Mouse (Mus musculus) MEL (cell line): ENCODE measurements around the gene Bcat1. TPM values are rescaled to one million over a fixed set of nuclear protein-coding genes. Genes with fewer than 3 reads are reported as not detected.

Experiments
- DNase-seq: peaks from one replicate; pipeline ENCODE4 v3.0.0; 2011; ENCODE audit warnings: low read depth, low spot score
- H3K27ac ChIP-seq: 2 replicates; pipeline ENCODE4 v1.5.1; 2012; ENCODE audit warnings: low read depth, mild to moderate bottlenecking, control low read depth, low read length, moderate library complexity; ENCODE audit not compliant: control insufficient read depth
- H3K27me3 ChIP-seq, 2 experiments: fragments of 150-350 bp in 1 of 2; sonication (generic) in 1 of 2; 2 replicates each; pipeline ENCODE4 v1.6.1; 2012; ENCODE audit warnings: low read length in 2 of 2, mild to moderate bottlenecking in 2 of 2, improper control_type of control experiment in 1 of 2, moderate library complexity in 1 of 2; ENCODE audit not compliant: insufficient read depth in 2 of 2, control insufficient read depth in 1 of 2
- H3K36me3 ChIP-seq, 2 experiments: 2 replicates each; pipeline ENCODE4 v1.6.1; 2012 to 2014; ENCODE audit warnings: low read length in 2 of 2, improper control_type of control experiment in 1 of 2, inconsistent platforms in 1 of 2, mild to moderate bottlenecking in 1 of 2; ENCODE audit not compliant: insufficient read depth in 2 of 2, control insufficient read depth in 1 of 2
- H3K4me1 ChIP-seq, 2 experiments: fragments of 150-350 bp in 1 of 2; sonication (generic) in 1 of 2; 2 replicates each; pipeline ENCODE4 v1.6.1; 2012; ENCODE audit warnings: low read length in 2 of 2, improper control_type of control experiment in 1 of 2, mild to moderate bottlenecking in 1 of 2; ENCODE audit not compliant: insufficient read depth in 2 of 2, control insufficient read depth in 1 of 2
- H3K4me3 ChIP-seq, 2 experiments: fragments of 150-350 bp in 1 of 2; sonication (generic) in 1 of 2; 2 replicates each; pipeline ENCODE4 v1.5.1; 2012; ENCODE audit warnings: low read depth in 2 of 2, low read length in 2 of 2, mild to moderate bottlenecking in 2 of 2, moderate library complexity in 2 of 2, control low read depth in 1 of 2, improper control_type of control experiment in 1 of 2; ENCODE audit not compliant: control insufficient read depth in 1 of 2, insufficient read depth in 1 of 2
- H3K79me2 ChIP-seq: 2 replicates; pipeline ENCODE4 v1.6.1; 2012; ENCODE audit warnings: mild to moderate bottlenecking, low read length, moderate library complexity; ENCODE audit not compliant: control insufficient read depth, poor library complexity, insufficient read depth
- H3K9ac ChIP-seq: 2 replicates; pipeline ENCODE4 v1.6.1; 2012; ENCODE audit warnings: low read depth, mild to moderate bottlenecking, control low read depth, low read length, moderate library complexity; ENCODE audit not compliant: control insufficient read depth, poor library complexity, severe bottlenecking
- H3K9me3 ChIP-seq: fragments of 150-350 bp; sonication (generic); replicated peaks from 2 replicates; pipeline ENCODE4 v1.6.1; 2012; ENCODE audit warnings: mild to moderate bottlenecking, low read length, improper control_type of control experiment, moderate library complexity; ENCODE audit not compliant: insufficient read depth
- CHD1 ChIP-seq: IDR thresholded peaks from 2 replicates; pipeline ENCODE4 v1.6.1; 2012; ENCODE audit warnings: low read depth, mild to moderate bottlenecking, inconsistent platforms, low read length, improper control_type of control experiment
- CHD2 ChIP-seq: IDR thresholded peaks from 2 replicates; pipeline ENCODE4 v1.6.1; 2011; ENCODE audit warnings: low read length, improper control_type of control experiment
- CTCF ChIP-seq, 3 experiments: IDR thresholded peaks in 2 of 3; conservative IDR thresholded peaks in 1 of 3; 2 replicates each; pipeline ENCODE4 v1.5.1; 2011 to 2012; ENCODE audit warnings: low read length in 3 of 3, low read depth in 2 of 3, mild to moderate bottlenecking in 2 of 3, improper control_type of control experiment in 1 of 3, inconsistent platforms in 1 of 3, mixed read lengths in 1 of 3, moderate library complexity in 1 of 3; ENCODE audit not compliant: control insufficient read depth in 1 of 3, insufficient read depth in 1 of 3, poor library complexity in 1 of 3, severe bottlenecking in 1 of 3
- E2F4 ChIP-seq: IDR thresholded peaks from 2 replicates; pipeline ENCODE4 v1.6.1; 2011; ENCODE audit warnings: low read depth, low read length, improper control_type of control experiment, borderline replicate concordance
- ELF1 ChIP-seq: IDR thresholded peaks from 2 replicates; pipeline ENCODE4 v1.6.1; 2014; ENCODE audit warnings: low read depth, mild to moderate bottlenecking, inconsistent platforms, low read length, improper control_type of control experiment, moderate library complexity
- GATA1 ChIP-seq: IDR thresholded peaks from 2 replicates; pipeline ENCODE4 v1.6.1; 2011; ENCODE audit warnings: low read depth, low read length, improper control_type of control experiment
- HCFC1 ChIP-seq: IDR thresholded peaks from 2 replicates; pipeline ENCODE4 v1.6.1; 2012; ENCODE audit warnings: low read depth, mild to moderate bottlenecking, inconsistent platforms, low read length, improper control_type of control experiment, moderate library complexity
- MAFK ChIP-seq: IDR thresholded peaks from 2 replicates; pipeline ENCODE4 v1.6.1; 2011; ENCODE audit warnings: low read depth, mild to moderate bottlenecking, low read length, improper control_type of control experiment, borderline replicate concordance
- MAX ChIP-seq: IDR thresholded peaks from 2 replicates; pipeline ENCODE4 v1.6.1; 2011; ENCODE audit warnings: low read length, improper control_type of control experiment
- MAZ ChIP-seq: IDR thresholded peaks from 2 replicates; pipeline ENCODE4 v1.6.1; 2012; ENCODE audit warnings: low read depth, mild to moderate bottlenecking, inconsistent platforms, low read length, improper control_type of control experiment
- MXI1 ChIP-seq: IDR thresholded peaks from 2 replicates; pipeline ENCODE4 v1.6.1; 2011; ENCODE audit warnings: mild to moderate bottlenecking, low read depth, low read length, improper control_type of control experiment
- MYB ChIP-seq: IDR thresholded peaks from 2 replicates; pipeline ENCODE4 v1.6.1; 2011; ENCODE audit warnings: mild to moderate bottlenecking, low read depth, low read length, improper control_type of control experiment
- MYC ChIP-seq: IDR thresholded peaks from 2 replicates; pipeline ENCODE4 v1.6.1; 2011; ENCODE audit warnings: low read depth, mild to moderate bottlenecking, low read length, improper control_type of control experiment, moderate library complexity
- NELFE ChIP-seq: IDR thresholded peaks from 2 replicates; pipeline ENCODE4 v1.6.1; 2011; ENCODE audit warnings: low read depth, low read length, improper control_type of control experiment
- NRF1 ChIP-seq: IDR thresholded peaks from 2 replicates; pipeline ENCODE4 v1.6.1; 2014; ENCODE audit warnings: low read depth, mild to moderate bottlenecking, inconsistent platforms, low read length, improper control_type of control experiment, moderate library complexity; ENCODE audit not compliant: poor library complexity, insufficient read depth, severe bottlenecking
- POLR2AphosphoS2 ChIP-seq: IDR thresholded peaks from 2 replicates; pipeline ENCODE4 v1.6.1; 2011; ENCODE audit warnings: low read length, improper control_type of control experiment
- POLR2AphosphoS5 ChIP-seq: IDR thresholded peaks from 2 replicates; pipeline ENCODE4 v1.6.1; 2012; ENCODE audit warnings: low read depth, borderline replicate concordance, mild to moderate bottlenecking, inconsistent platforms, low read length, moderate library complexity, mixed read lengths
- RAD21 ChIP-seq: IDR thresholded peaks from 2 replicates; pipeline ENCODE4 v1.6.1; 2011; ENCODE audit warnings: mild to moderate bottlenecking, low read depth, low read length, improper control_type of control experiment
- SIN3A ChIP-seq: IDR thresholded peaks from 2 replicates; pipeline ENCODE4 v1.6.1; 2012; ENCODE audit warnings: low read length, improper control_type of control experiment, inconsistent platforms
- SMC3 ChIP-seq: IDR thresholded peaks from 2 replicates; pipeline ENCODE4 v1.6.1; 2011; ENCODE audit warnings: low read depth, low read length, improper control_type of control experiment
- TAL1 ChIP-seq: IDR thresholded peaks from 2 replicates; pipeline ENCODE4 v1.6.1; 2012; ENCODE audit warnings: mild to moderate bottlenecking, inconsistent platforms, low read length, moderate library complexity, mixed read lengths
- TBP ChIP-seq: IDR thresholded peaks from 2 replicates; pipeline ENCODE4 v1.8.0; 2011; ENCODE audit warnings: low read depth, low read length, improper control_type of control experiment
- UBTF ChIP-seq: IDR thresholded peaks from 2 replicates; pipeline ENCODE4 v1.6.1; 2012; ENCODE audit warnings: low read depth, mild to moderate bottlenecking, inconsistent platforms, low read length, improper control_type of control experiment, moderate library complexity, borderline replicate concordance; ENCODE audit not compliant: insufficient read depth
- USF1 ChIP-seq: IDR thresholded peaks from 2 replicates; pipeline ENCODE4 v1.6.1; 2014; ENCODE audit warnings: low read depth, mild to moderate bottlenecking, inconsistent platforms, low read length, improper control_type of control experiment, moderate library complexity
- USF2 ChIP-seq, 2 experiments: IDR thresholded peaks; 2 replicates each; pipeline ENCODE4 v1.6.1; 2011 to 2012; ENCODE audit warnings: improper control_type of control experiment in 2 of 2, low read length in 2 of 2, borderline replicate concordance in 1 of 2, inconsistent platforms in 1 of 2, low read depth in 1 of 2, mild to moderate bottlenecking in 1 of 2; ENCODE audit not compliant: insufficient read depth in 1 of 2
- ZMIZ1 ChIP-seq: IDR thresholded peaks from 2 replicates; pipeline ENCODE4 v1.6.1; 2012; ENCODE audit warnings: low read depth, mild to moderate bottlenecking, inconsistent platforms, low read length, improper control_type of control experiment, moderate library complexity
- polyA plus RNA-seq, 2 experiments: library from polyadenylated mRNA; stranded (reverse) in 1 of 2; unstranded in 1 of 2; fragments of >175 nt in 1 of 2; fragments of >200 nt in 1 of 2; gene quantifications; 2 replicates each; pipeline versions ENCODE4 v1.2.1 to v1.2.4; 2012; ENCODE audit warnings: low replicate concordance in 2 of 2, low read depth in 1 of 2; ENCODE audit not compliant: insufficient read length in 2 of 2, insufficient read depth in 1 of 2, missing spikeins in 1 of 2
- total RNA-seq: library from RNA; depleted of rRNA; stranded (reverse); fragments of 300-350 nt; gene quantifications from 2 replicates; pipeline ENCODE4 v1.2.3, GENCODE M21; 2012

Gene Bcat1
- total and polyA plus RNA-seq, 3 experiments = not detected

DNA sequence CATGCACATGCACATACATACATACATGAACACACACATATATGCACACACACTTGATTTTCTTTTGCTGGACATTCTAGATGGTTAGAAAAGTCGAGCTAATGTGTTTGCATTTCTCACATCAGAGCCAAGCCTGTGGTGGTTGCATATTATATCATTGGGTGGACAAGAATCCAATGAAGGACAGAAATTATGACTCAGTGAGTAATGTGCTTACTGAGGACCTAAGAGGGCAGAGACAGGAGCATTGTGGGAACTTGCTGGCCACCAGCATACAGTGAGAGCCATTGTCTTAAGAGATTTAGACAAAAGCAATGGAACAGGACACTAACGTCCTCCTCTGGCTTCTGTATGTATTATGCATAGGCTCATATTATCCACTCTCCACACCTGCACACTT lies 38.6 kb upstream of the Bcat1 start:
- H3K27me3 ChIP-seq = no peaks in the 10 kb centered on the region
- DNase-seq = no peak
- H3K9me3 ChIP-seq = no peaks in the 10 kb centered on the region
- TF ChIP-seq E2F4 = no peak
- TF ChIP-seq TAL1 = no peak
- no peak for TF ChIP-seq ZMIZ1
- no peak for TF ChIP-seq SIN3A
- TF ChIP-seq MYB = no peak
- no peak for TF ChIP-seq ELF1
- TF ChIP-seq SMC3 = no peak
- no peak for TF ChIP-seq USF2 (IDR thresholded peaks at IDR 0.05; ENCODE audit: borderline replicate concordance in 1 of 2, insufficient read depth in 1 of 2, low read depth in 1 of 2, low read length in 2 of 2)
- no peak for TF ChIP-seq CHD1
- no peak for TF ChIP-seq UBTF
- TF ChIP-seq CHD2 = no peak
- H3K27ac ChIP-seq = no peak overlapping the region
- H3K36me3 ChIP-seq = peaks cover 0 to 4% of the 10 kb centered on the region in 2 experiments; a peak in 1 of 4 replicates
- H3K79me2 ChIP-seq = no peaks in the 10 kb centered on the region
- no peak overlapping the region for H3K4me3 ChIP-seq
- H3K9ac ChIP-seq = no peak overlapping the region
- peaks cover 0 to 8% of the 10 kb centered on the region in 2 experiments; a peak in 2 of 4 replicates for H3K4me1 ChIP-seq

GRCm38 (mm10) chr6:145112865-145113264 lies 36.9 kb upstream of the Bcat1 start:
- no peak overlapping the region for H3K27ac ChIP-seq
- peaks cover 0 to 4% of the 10 kb centered on the region in 2 experiments; a peak in 1 of 4 replicates for H3K36me3 ChIP-seq
- no peaks in the 10 kb centered on the region for H3K9me3 ChIP-seq
- TF ChIP-seq RAD21 (no peak), NRF1 (no peak), POLR2AphosphoS2 (no peak), MXI1 (no peak), ZMIZ1 (no peak), HCFC1 (no peak), CHD2 (no peak), MAFK (no peak), ELF1 (no peak), CHD1 (no peak), USF1 (no peak), MYC (no peak), CTCF (IDR thresholded peaks at IDR 0.05 in 2 of 3, conservative IDR thresholded peaks at IDR 0.05 in 1 of 3; ENCODE audit: control insufficient read depth in 1 of 3, insufficient read depth in 1 of 3, low read depth in 2 of 3, low read length in 3 of 3, poor library complexity in 1 of 3, severe bottlenecking in 1 of 3) (no peak), MAX (no peak), GATA1 (no peak), TBP (no peak), MAZ (no peak), POLR2AphosphoS5 (no peak), NELFE (no peak), E2F4 (no peak)
- TF ChIP-seq, all 39 proteins: peak for 0
- no peak overlapping the region for H3K4me3 ChIP-seq
- DNase-seq = no peak
- H3K79me2 ChIP-seq = no peaks in the 10 kb centered on the region
- peaks cover 0 to 8% of the 10 kb centered on the region in 2 experiments; a peak in 2 of 4 replicates for H3K4me1 ChIP-seq
- no peak overlapping the region for H3K9ac ChIP-seq
- no peaks in the 10 kb centered on the region for H3K27me3 ChIP-seq
